ENCODE assay signal across 11 mouse cellular contexts in the genomic region with DNA sequence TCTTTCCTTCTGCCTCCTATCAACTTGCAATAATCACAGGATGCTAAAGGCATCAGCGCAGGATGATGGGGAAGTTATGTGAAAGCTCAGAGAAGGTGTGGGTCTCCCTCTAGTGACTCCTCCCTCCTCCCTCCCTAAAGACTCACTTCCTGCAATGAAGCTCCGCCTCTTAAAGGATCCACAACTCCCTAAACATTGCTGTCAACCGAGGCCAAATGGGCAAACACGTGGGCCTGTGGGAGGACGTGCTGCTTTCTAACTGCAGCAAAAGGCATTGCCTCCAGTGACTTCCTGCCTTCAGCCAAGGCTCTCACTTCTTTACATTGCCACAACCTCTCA. TPM values are rescaled to one million over a fixed set of nuclear protein-coding genes. Genes with fewer than 3 reads are reported as not detected.
DNase-seq lines count a peak whose midpoint lies in the region; ATAC-seq and TF ChIP-seq lines count a peak whose summit lies in the region.
"Had no signal": no experiment of that assay in that cellular context is flagged by ENCODE, and none has a peak within 500 bp of the region (broad histone marks: within the 10 kb centered on the region; RNA-seq: fewer than 3 reads in every experiment).

No protein-coding gene starts in this region.

- no peak for TF ChIP-seq CTCF in liver, postnatal 0 days (IDR thresholded peaks at IDR 0.05; ENCODE audit: low read depth)

- peaks cover 35% of the 10 kb centered on the region for H3K27me3 ChIP-seq in liver, postnatal 0 days (ENCODE audit: insufficient read depth, low read length)
- H3K27me3 ChIP-seq in liver, embryonic 12.5 days (replicated peaks): peaks cover 40% of the 10 kb centered on the region
- H3K27me3 ChIP-seq in forebrain, embryonic 15.5 days: peaks cover 8% of the 10 kb centered on the region

- DNase-seq in liver, postnatal 0 days: peak; percentile 11
- peak; percentile 20 for DNase-seq in CD4-positive helper T cell, adult 2 months (ENCODE audit: low read depth, low spot score)
- DNase-seq in brain, adult 2 months (ENCODE audit: low read depth, low spot score): peak; percentile 43
- no peak for DNase-seq in urinary bladder, postnatal 36 days (ENCODE audit: low spot score in 2 of 2)
- DNase-seq: kidney, postnatal 36 days; left cerebral cortex, postnatal 4 days had no signal

- H3K4me3 ChIP-seq in liver, postnatal 0 days (ENCODE audit: low read depth, low read length): no peak overlapping the region
- H3K4me3 ChIP-seq in liver, embryonic 12.5 days: no peak overlapping the region
- H3K4me3 ChIP-seq in forebrain, embryonic 15.5 days: no peak overlapping the region
- H3K4me3 ChIP-seq: embryonic facial prominence, embryonic 12.5 days; heart, embryonic 15.5 days had no signal

- no peaks in the 10 kb centered on the region for H3K9me3 ChIP-seq in liver, postnatal 0 days (ENCODE audit: low read length)
- no peaks in the 10 kb centered on the region for H3K9me3 ChIP-seq in liver, embryonic 12.5 days (replicated peaks)
- no peaks in the 10 kb centered on the region for H3K9me3 ChIP-seq in forebrain, embryonic 15.5 days
- H3K9me3 ChIP-seq: embryonic facial prominence, embryonic 12.5 days; heart, embryonic 15.5 days had no signal

- H3K27ac ChIP-seq in liver, postnatal 0 days (ENCODE audit: low read depth): no peak overlapping the region
- H3K27ac ChIP-seq in liver, embryonic 12.5 days: no peak overlapping the region
- no peak overlapping the region for H3K27ac ChIP-seq in forebrain, embryonic 15.5 days (replicated peaks)
- H3K27ac ChIP-seq: embryonic facial prominence, embryonic 12.5 days; heart, embryonic 15.5 days had no signal

- no peak for TF ChIP-seq EP300 in liver, postnatal 0 days (IDR thresholded peaks at IDR 0.05; ENCODE audit: low read depth)

- H3K4me2 ChIP-seq in liver, postnatal 0 days (ENCODE audit: low read depth, low read length): no peak overlapping the region
- no peak overlapping the region for H3K4me2 ChIP-seq in liver, embryonic 12.5 days
- H3K4me2 ChIP-seq in forebrain, embryonic 15.5 days (replicated peaks): no peak overlapping the region
- H3K4me2 ChIP-seq: embryonic facial prominence, embryonic 12.5 days; heart, embryonic 15.5 days had no signal

- H3K4me1 ChIP-seq in liver, postnatal 0 days (ENCODE audit: insufficient read depth): peaks cover 13% of the 10 kb centered on the region
- H3K4me1 ChIP-seq in liver, embryonic 12.5 days: peaks cover 23% of the 10 kb centered on the region
- peaks cover 18% of the 10 kb centered on the region for H3K4me1 ChIP-seq in forebrain, embryonic 15.5 days

- no peak overlapping the region for H3K9ac ChIP-seq in liver, postnatal 0 days (replicated peaks)
- H3K9ac ChIP-seq in liver, embryonic 12.5 days: no peak overlapping the region
- no peak overlapping the region for H3K9ac ChIP-seq in forebrain, embryonic 15.5 days (replicated peaks)
- H3K9ac ChIP-seq: embryonic facial prominence, embryonic 12.5 days; heart, embryonic 15.5 days had no signal

- H3K36me3 ChIP-seq in liver, postnatal 0 days (replicated peaks; ENCODE audit: insufficient read depth, low read length): no peaks in the 10 kb centered on the region
- H3K36me3 ChIP-seq in liver, embryonic 12.5 days: peaks cover 6% of the 10 kb centered on the region; the same call in 1 of the 2 replicates
- H3K36me3 ChIP-seq in forebrain, embryonic 15.5 days: 0 out of 2 replicates have a peak, but pooled peaks cover 4% of the 10 kb centered on the region

- ATAC-seq in liver, postnatal 0 days: no peak
- no peak for ATAC-seq in liver, embryonic 12.5 days
- 0 out of 2 replicates have a peak, but pooled peaks have one; percentile 16 for ATAC-seq in monocyte, adult 5-6 weeks (replicated peaks; ENCODE audit: insufficient number of reproducible peaks, low FRiP score, low TSS enrichment, poor library complexity, severe bottlenecking)
- no peak for ATAC-seq in forebrain, embryonic 15.5 days (replicated peaks)

- 19% methylated on average over 5 of the region's 5 CpGs for WGBS in liver, postnatal 0 days (ENCODE audit: insufficient replicate concordance)
- 16% methylated on average over 5 of the region's 5 CpGs for WGBS in liver, embryonic 12.5 days (ENCODE audit: insufficient replicate concordance)
- WGBS in forebrain, embryonic 15.5 days: 44% methylated on average over 5 of the region's 5 CpGs

RNA-seq across cellular contexts. Expression of a gene that starts 3.0 kb away (rescaled TPM):
- polyA plus RNA-seq in liver, postnatal 0 days (2015; fragmentation: Nextera tagmentation; extraction: Ambion mirVana): 0.19 and 0.21 TPM in 2 replicates
- 0.18 and 0.20 TPM in 2 replicates for polyA plus RNA-seq in liver, embryonic 12.5 days (2016; fragmentation: Nextera tagmentation; extraction: Ambion mirVana)
- 0.19 TPM in 1 of 3 replicates, not detected in the others for total RNA-seq in monocyte, adult 5-6 weeks (2017)
- polyA plus RNA-seq in forebrain, embryonic 15.5 days (2015; fragmentation: Nextera tagmentation; extraction: Ambion mirVana): 1.1 and 1.5 TPM in 2 replicates

Comparison
In these comparisons a context has a peak if more than half of its experiments do, and no peak if none do; other contexts are left out.
1. DNase-seq: peak in liver, postnatal 0 days (single experiment), CD4-positive helper T cell, adult 2 months (single experiment) and brain, adult 2 months (single experiment); none in urinary bladder, postnatal 36 days (0 of 2).